Mouse (Mus musculus): ENCODE measurements around the gene Frmd8.

GRCm38 (mm10) chr19:5806809-5807205, 68.3 kb downstream of the Frmd8 start:
- no peak for TF ChIP-seq CTCF (conservative IDR thresholded peaks at IDR 0.05; ENCODE audit: insufficient read depth, insufficient read length, low read depth, low read length)
- TF ChIP-seq POLR2A (IDR thresholded peaks at IDR 0.05; ENCODE audit: low read depth, low read length), result no peak

Data from kidney, adult 2 months (tissue).